Mouse (Mus musculus) bone marrow macrophage, adult 2 months (primary cell): ENCODE measurements around the gene Cdh16. TPM values are rescaled to one million over a fixed set of nuclear protein-coding genes. Genes with fewer than 3 reads are reported as not detected.
"Not testable (repeated sequence)": the region's sequence is repeated elsewhere in the genome, so short reads cannot be mapped to it uniquely, and the experiment has no call there.

Experiments used
- H3K27ac ChIP-seq: 2 replicates; pipeline ENCODE4 v1.5.1; 2012; ENCODE audit warnings: low read depth, low read length; ENCODE audit not compliant: insufficient read depth
- H3K4me1 ChIP-seq: 2 replicates; pipeline ENCODE4 v1.6.1; 2012; ENCODE audit warnings: low read length; ENCODE audit not compliant: control insufficient read depth, insufficient read depth
- H3K4me3 ChIP-seq: 2 replicates; pipeline ENCODE4 v1.5.1; 2012; ENCODE audit warnings: mild to moderate bottlenecking, low read length, moderate library complexity; ENCODE audit not compliant: insufficient read depth
- CTCF ChIP-seq: IDR thresholded peaks from 2 replicates; pipeline ENCODE4 v1.5.1; 2012; ENCODE audit warnings: low read depth, mild to moderate bottlenecking, low read length, moderate library complexity
- POLR2A ChIP-seq: IDR thresholded peaks from 2 replicates; pipeline ENCODE4 v1.6.1; 2012; ENCODE audit warnings: mild to moderate bottlenecking, low read depth, low read length, borderline replicate concordance
- polyA plus RNA-seq: library from polyadenylated mRNA; stranded (reverse); fragments of >200 nt; gene quantifications from 2 replicates; pipeline ENCODE4 v1.2.4, GENCODE M21; 2012; ENCODE audit not compliant: missing spikeins, insufficient read depth, insufficient read length

The Cdh16 gene
- polyA plus RNA-seq, 1 experiment, result not detected

- Histone ChIP-seq H3K4me1 (peaks cover 18% of the 10 kb centered on the region), H3K27ac (no peak overlapping the region), H3K4me3 (no peak overlapping the region)
- TF ChIP-seq POLR2A (no peak), CTCF (no peak)
Observed at GRCm38 (mm10) chr8:104597656-104598055, 26.5 kb downstream of the Cdh16 start.

GRCm38 (mm10) chr8:104595773-104596536, 28.2 kb downstream of the Cdh16 start:
- H3K4me1 ChIP-seq, result peaks cover 16% of the 10 kb centered on the region
- H3K4me3 ChIP-seq, result no peak overlapping the region
- H3K27ac ChIP-seq, result no peak overlapping the region
- TF ChIP-seq CTCF (no peak), POLR2A (no peak)

- H3K4me1 ChIP-seq, result peaks cover 20% of the 10 kb centered on the region
- no peak for TF ChIP-seq POLR2A
- no peak for TF ChIP-seq CTCF
- H3K27ac ChIP-seq, result no peak overlapping the region
- H3K4me3 ChIP-seq, result no peak overlapping the region
Observed at GRCm38 (mm10) chr8:104594611-104595362, 29.4 kb downstream of the Cdh16 start.

GRCm38 (mm10) chr8:104593536-104594325, 30.5 kb downstream of the Cdh16 start:
- H3K4me1 ChIP-seq, result peaks cover 20% of the 10 kb centered on the region
- TF ChIP-seq CTCF (no peak), POLR2A (no peak)
- H3K27ac ChIP-seq, result no peak overlapping the region
- H3K4me3 ChIP-seq, result no peak overlapping the region

GRCm38 (mm10) chr8:104592566-104592965, 31.6 kb downstream of the Cdh16 start:
- H3K27ac ChIP-seq, result no peak overlapping the region
- peak overlapping the region; percentile 95 for H3K4me3 ChIP-seq
- H3K4me1 ChIP-seq, result peaks cover 20% of the 10 kb centered on the region
- TF ChIP-seq POLR2A, result no peak
- no peak for TF ChIP-seq CTCF

GRCm38 (mm10) chr8:104591856-104592255, 32.3 kb downstream of the Cdh16 start:
- peaks cover 20% of the 10 kb centered on the region for H3K4me1 ChIP-seq
- peak overlapping the region; percentile 90 for H3K27ac ChIP-seq
- H3K4me3 ChIP-seq, result peak overlapping the region; percentile 95
- TF ChIP-seq CTCF, result no peak
- TF ChIP-seq POLR2A, result no peak

GRCm38 (mm10) chr8:104591133-104591834, 32.9 kb downstream of the Cdh16 start, which contains the start of gene Pdp2:
TSS of gene Pdp2 (plus strand) at chr8:104591451.
- peak within 1 kb of the TSS; percentile 90 for H3K27ac ChIP-seq
- no peak; the same call in 1 of the 2 replicates for TF ChIP-seq POLR2A
- no peak for TF ChIP-seq CTCF
- H3K4me3 ChIP-seq, result peak within 1 kb of the TSS; percentile 95
- peaks cover 17% of the 10 kb centered on the region for H3K4me1 ChIP-seq

GRCm38 (mm10) chr8:104590284-104590683, 33.9 kb downstream of the Cdh16 start:
- TF ChIP-seq POLR2A (no peak), CTCF (no peak)
- no peak overlapping the region for H3K4me3 ChIP-seq
- H3K4me1 ChIP-seq, result peaks cover 9% of the 10 kb centered on the region
- H3K27ac ChIP-seq, result no peak overlapping the region

GRCm38 (mm10) chr8:104584522-104584921, 39.7 kb downstream of the Cdh16 start:
- H3K4me3 ChIP-seq, result no peak overlapping the region
- TF ChIP-seq POLR2A, result no peak
- TF ChIP-seq CTCF, result no peak
- H3K27ac ChIP-seq, result no peak overlapping the region
- no peaks in the 10 kb centered on the region for H3K4me1 ChIP-seq

GRCm38 (mm10) chr8:104577606-104578005, 46.6 kb downstream of the Cdh16 start:
- not testable (repeated sequence) for H3K4me1 ChIP-seq, H3K4me3 ChIP-seq, H3K27ac ChIP-seq
